Mouse (Mus musculus) left cerebral cortex, adult 2 months (tissue): ENCODE data around the gene Igsf6. TPM values are rescaled to one million over a fixed set of nuclear protein-coding genes. Genes with fewer than 3 reads are reported as not detected.

Experiments used
- DNase-seq, 2 experiments: peaks; one replicate each; pipeline ENCODE4 v3.0.0; 2021 to 2022; ENCODE audit warnings: low spot score in 2 of 2, mixed read lengths in 1 of 2; ENCODE audit errors: extremely low spot score in 1 of 2
- H3K27ac ChIP-seq: fragments of 200-600 bp; 2 replicates; pipeline ENCODE4 v1.8.1; 2022
- H3K4me3 ChIP-seq: fragments of 200-600 bp; 2 replicates; pipeline ENCODE4 v1.8.1; 2022
- CTCF ChIP-seq: fragments of 200-600 bp; IDR thresholded peaks from 2 replicates; pipeline ENCODE4 v1.8.1; 2022; ENCODE audit warnings: antibody characterized with exemption, mild to moderate bottlenecking, moderate library complexity
- intact Hi-C: fragments of 180-260 bp; cut with DNase I; formaldehyde crosslinking; loops from one replicate; pipeline ENCODE4 v1.15.1; 2025
- total RNA-seq, 2 experiments: library from RNA; stranded (reverse); gene quantifications; 2 replicates each; pipeline ENCODE4 v1.2.3; 2021

The Igsf6 gene
- total RNA-seq, 2 experiments from 2014 or later, result 0.21 to 0.32 TPM

GRCm38 (mm10) chr7:121081816-121082215 lies 7.4 kb upstream of the Igsf6 start:
- intact Hi-C loops, result no loop called here
- DNase-seq, result no peak
- no peak for TF ChIP-seq CTCF
- Histone ChIP-seq H3K4me3 (no peak overlapping the region), H3K27ac (no peak overlapping the region)

GRCm38 (mm10) chr7:121081350-121081749 lies 7.0 kb upstream of the Igsf6 start, which contains the start of gene Otoa:
Otoa (plus strand) TSS chr7:121081650.
- H3K27ac ChIP-seq, result no peak within 1 kb of the TSS
- no peak within 1 kb of the TSS for H3K4me3 ChIP-seq
- intact Hi-C loops, result no loop called here
- TF ChIP-seq CTCF, result no peak
- DNase-seq, result no peak

- intact Hi-C loops, result loop anchor here (1.0 to 2.0 kb wide), 3 partner anchors 42 to 563 kb away; no protein-coding TSS in a partner anchor
- TF ChIP-seq CTCF, result peak; percentile 84
- Histone ChIP-seq H3K4me3 (no peak overlapping the region), H3K27ac (no peak overlapping the region)
- peak; percentile 58 to 71 for DNase-seq
Observed at GRCm38 (mm10) chr7:121077829-121078228, 3.5 kb upstream of the Igsf6 start.

- DNase-seq, result no peak
- intact Hi-C loops, result loop anchor here (2.0 kb wide), 2 partner anchors 485 to 563 kb away; no protein-coding TSS in a partner anchor
- Histone ChIP-seq H3K27ac (no peak overlapping the region), H3K4me3 (no peak overlapping the region)
- no peak for TF ChIP-seq CTCF
Observed at GRCm38 (mm10) chr7:121077311-121077710, 2.9 kb upstream of the Igsf6 start.

- Histone ChIP-seq H3K27ac (no peak overlapping the region), H3K4me3 (no peak overlapping the region)
- intact Hi-C loops, result no loop called here
- TF ChIP-seq CTCF, result no peak
- DNase-seq, result no peak
Observed at GRCm38 (mm10) chr7:121075416-121075815, 1.0 kb upstream of the Igsf6 start.

- no peak overlapping the region for H3K27ac ChIP-seq
- DNase-seq, result no peak
- TF ChIP-seq CTCF, result no peak
- H3K4me3 ChIP-seq, result no peak overlapping the region
- intact Hi-C loops, result no loop called here
Observed at GRCm38 (mm10) chr7:121074801-121075400, 529 bp upstream of the Igsf6 start.

- no peak for DNase-seq
- H3K27ac ChIP-seq, result no peak overlapping the region
- H3K4me3 ChIP-seq, result no peak overlapping the region
- TF ChIP-seq CTCF, result no peak
- intact Hi-C loops, result no loop called here
Observed at GRCm38 (mm10) chr7:121072506-121072905, 1.9 kb downstream of the Igsf6 start.

GRCm38 (mm10) chr7:121071276-121071675 lies 3.1 kb downstream of the Igsf6 start:
- no peak for TF ChIP-seq CTCF
- H3K4me3 ChIP-seq, result no peak overlapping the region
- intact Hi-C loops, result no loop called here
- DNase-seq, result no peak
- no peak overlapping the region for H3K27ac ChIP-seq

GRCm38 (mm10) chr7:121064309-121064708 lies 10.1 kb downstream of the Igsf6 start:
- Histone ChIP-seq H3K4me3 (no peak overlapping the region), H3K27ac (no peak overlapping the region)
- no peak for DNase-seq
- peak; percentile 63 for TF ChIP-seq CTCF
- intact Hi-C loops, result loop anchor here (2.0 to 5.0 kb wide), 2 partner anchors 130 to 222 kb away; partner anchors contain the start of gene Eef2k

GRCm38 (mm10) chr7:121059477-121060218 lies 14.7 kb downstream of the Igsf6 start:
- no peak overlapping the region for H3K4me3 ChIP-seq
- TF ChIP-seq CTCF, result no peak
- DNase-seq, result no peak
- intact Hi-C loops, result loop anchor here (5.0 kb wide), 1 partner anchor 217 kb away; the partner anchor contains the start of gene Eef2k
- no peak overlapping the region for H3K27ac ChIP-seq

GRCm38 (mm10) chr7:121053071-121053470 lies 21.3 kb downstream of the Igsf6 start:
- H3K27ac ChIP-seq, result no peak overlapping the region
- intact Hi-C loops, result no loop called here
- no peak for DNase-seq
- no peak for TF ChIP-seq CTCF
- no peak overlapping the region for H3K4me3 ChIP-seq

- no peak for DNase-seq
- H3K4me3 ChIP-seq, result no peak overlapping the region
- intact Hi-C loops, result no loop called here
- no peak for TF ChIP-seq CTCF
- H3K27ac ChIP-seq, result no peak overlapping the region
Observed at GRCm38 (mm10) chr7:121047624-121048023, 26.7 kb downstream of the Igsf6 start.
